Mouse (Mus musculus) liver, embryonic 14 days (tissue): ENCODE results near the gene Kmt2d. TPM values are rescaled to one million over a fixed set of nuclear protein-coding genes. Genes with fewer than 3 reads are reported as not detected.

Experiments used
- polyA plus RNA-seq: library from polyadenylated mRNA; depleted of rRNA; stranded (reverse); fragments of >200 nt; gene quantifications from 2 replicates; pipeline ENCODE4 v1.2.3, GENCODE M21; 2012; rRNA removed

Kmt2d gene
- 5.0 and 5.8 TPM in 2 replicates for polyA plus RNA-seq

GRCm38 (mm10) chr15:98871070-98871915, at the start of gene Kmt2d:
TSS of gene Kmt2d (minus strand) at chr15:98871204.

DNA sequence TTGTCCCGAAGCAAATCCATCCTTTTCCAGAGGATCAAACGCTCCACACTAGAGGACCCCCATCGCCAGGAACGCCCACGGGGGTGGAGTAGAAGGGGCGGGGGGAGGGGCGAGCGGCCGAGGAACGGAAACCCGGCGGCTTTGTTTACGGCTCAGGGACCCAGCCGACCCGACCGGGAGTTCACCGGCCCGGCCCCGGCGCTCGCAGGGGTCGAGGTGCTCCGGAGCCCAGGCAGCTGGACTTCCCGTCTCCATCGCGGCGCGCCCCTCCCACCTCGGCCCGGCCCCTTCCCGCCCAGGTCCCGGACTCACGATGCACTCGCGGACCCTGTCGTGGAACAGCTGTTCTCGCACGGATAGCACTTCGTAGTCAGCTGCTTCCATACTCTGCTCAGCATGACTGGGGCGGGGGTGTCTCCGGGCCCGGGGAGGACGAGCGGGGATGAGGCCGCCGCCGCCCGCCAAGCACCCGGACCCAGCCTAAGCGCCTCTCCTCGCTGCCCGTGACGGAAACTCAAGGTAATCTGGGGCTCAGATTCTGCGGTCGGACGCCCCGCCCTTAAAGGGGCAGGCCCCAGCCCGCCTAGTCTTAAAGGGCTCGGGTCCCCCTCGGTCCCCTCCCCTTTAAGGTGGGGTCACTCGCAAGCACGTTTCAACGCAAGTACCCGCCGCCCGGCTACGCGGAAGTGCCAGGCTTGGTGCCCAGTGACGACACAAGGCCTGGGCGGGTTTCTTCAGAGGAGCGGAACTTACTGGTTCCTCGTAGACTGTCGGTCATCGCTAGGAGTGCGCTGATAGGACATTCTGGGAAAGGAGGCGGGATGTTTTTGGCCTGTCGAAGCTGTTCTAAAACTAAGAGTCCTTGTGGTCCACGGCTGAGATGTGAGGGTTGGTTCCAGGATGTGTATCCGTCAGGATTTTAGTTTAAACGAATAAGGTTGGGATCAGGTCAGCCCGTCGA, 46.8 kb upstream of the Kmt2d start, which contains the start of gene Lmbr1l:
TSS of gene Lmbr1l (minus strand) at position 694 of the 961 bp plus-strand sequence.

DNA sequence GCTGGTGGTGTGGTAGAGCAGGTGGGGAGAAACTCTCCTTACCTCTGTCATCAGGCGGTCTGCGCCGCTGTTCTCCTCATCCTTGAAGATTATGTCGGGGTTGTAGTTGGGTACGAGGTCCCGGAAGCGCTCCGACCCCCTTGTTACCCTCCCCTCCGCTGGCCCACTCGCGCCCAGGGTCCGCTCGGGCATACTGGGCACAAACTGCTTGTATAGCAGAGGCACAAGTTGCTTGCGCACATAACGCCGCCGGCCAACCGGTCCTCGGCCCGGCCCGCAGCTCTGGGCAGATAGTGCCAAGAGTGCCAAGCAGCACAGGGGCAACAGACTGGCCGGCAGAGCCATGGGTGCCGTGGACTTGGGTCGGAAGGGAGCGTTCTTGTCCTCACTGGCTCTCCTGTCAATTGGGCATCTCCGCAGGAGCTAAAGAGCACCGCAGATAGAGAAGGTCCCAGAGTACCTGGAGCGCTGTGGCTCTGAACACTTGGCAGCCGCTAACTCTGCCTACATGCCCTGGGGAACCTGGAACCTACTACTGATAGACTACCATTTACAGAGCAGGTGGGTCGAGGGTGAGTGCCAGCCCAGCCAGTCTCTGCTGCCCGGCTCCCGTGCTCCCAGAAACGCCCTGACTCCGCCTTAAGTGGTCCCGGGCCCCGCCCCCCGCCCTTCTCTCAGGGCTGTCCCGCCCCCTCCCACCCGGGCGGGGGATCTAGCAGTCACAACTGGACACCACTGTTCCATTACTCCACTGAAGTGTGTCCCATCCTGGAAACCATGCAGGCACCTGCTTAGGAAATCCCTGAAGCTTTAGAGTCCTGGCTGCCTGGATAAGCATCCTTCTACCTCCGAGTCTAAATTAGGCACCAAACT, 27.2 kb upstream of the Kmt2d start, which contains the start of gene Dhh:
TSS of gene Dhh (minus strand) at position 613 of the 873 bp plus-strand sequence.

GRCm38 (mm10) chr15:98893940-98894745, 23.1 kb upstream of the Kmt2d start, which contains the start of gene Rhebl1:
TSS of gene Rhebl1 (minus strand) at chr15:98894540.

GRCm38 (mm10) chr15:98830736-98831683, 40.0 kb downstream of the Kmt2d start, which contains the start of gene Prkag1:
TSS of gene Prkag1 (minus strand) at chr15:98831521.

DNA sequence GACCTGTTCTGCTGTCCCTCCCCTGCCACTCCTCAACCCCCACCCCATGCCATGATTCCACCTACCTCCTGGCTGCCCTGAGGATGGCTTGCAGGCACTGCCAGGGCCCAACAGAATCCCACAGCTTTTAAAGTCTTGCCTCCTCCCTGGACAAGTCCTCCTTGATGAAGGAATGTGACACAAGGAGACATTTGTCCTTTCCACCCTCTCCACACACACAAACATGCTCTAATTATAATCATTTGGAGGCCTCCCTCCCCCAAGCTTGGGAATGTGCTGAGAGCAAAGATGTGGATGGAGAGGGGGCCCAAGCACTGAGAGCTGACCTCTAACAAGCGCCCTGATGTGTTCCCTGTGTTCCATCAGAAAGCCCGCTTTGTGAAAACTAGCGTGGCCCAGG, 61.6 kb downstream of the Kmt2d start, which contains the start of gene Ddn:
TSS of gene Ddn (minus strand) at position 101 of the 400 bp plus-strand sequence.

GRCm38 (mm10) chr15:98789661-98790535, 81.1 kb downstream of the Kmt2d start, which contains the start of gene Wnt1:
TSS of gene Wnt1 (plus strand) at chr15:98789857.

Other genes with a start within 250 kb of the Kmt2d start
- gene Cacnb3, start 240.4 kb downstream of the Kmt2d start, polyA plus RNA-seq = 0.82 and 1.4 TPM in 2 replicates
- 24.9 and 26.3 TPM in 2 replicates for gene Ddx23, start 208.3 kb downstream of the Kmt2d start, polyA plus RNA-seq
- gene Rnd1, start 193.7 kb downstream of the Kmt2d start, polyA plus RNA-seq = 0.52 and 0.66 TPM in 2 replicates
- not detected in 2 replicates for gene Ccdc65, start 163.0 kb downstream of the Kmt2d start, polyA plus RNA-seq
- gene Fkbp11, start 143.0 kb downstream of the Kmt2d start, polyA plus RNA-seq = 63.5 and 71.3 TPM in 2 replicates
- gene Arf3, start 108.0 kb downstream of the Kmt2d start, polyA plus RNA-seq = 14.4 and 15.5 TPM in 2 replicates
- 0.01 and 0.05 TPM in 2 replicates for gene Wnt10b, start 93.1 kb downstream of the Kmt2d start, polyA plus RNA-seq
- gene Wnt1, start 81.3 kb downstream of the Kmt2d start, polyA plus RNA-seq = not detected in 2 replicates
- 0.02 and 0.03 TPM in 2 replicates for gene Ddn, start 61.7 kb downstream of the Kmt2d start, polyA plus RNA-seq
- 72.8 and 84.3 TPM in 2 replicates for gene Prkag1, start 39.7 kb downstream of the Kmt2d start, polyA plus RNA-seq
- 2.7 and 2.8 TPM in 2 replicates for gene Rhebl1, start 23.3 kb upstream of the Kmt2d start, polyA plus RNA-seq
- 0.07 and 0.08 TPM in 2 replicates for gene Dhh, start 27.3 kb upstream of the Kmt2d start, polyA plus RNA-seq
- 6.1 and 7.2 TPM in 2 replicates for gene Lmbr1l, start 47.0 kb upstream of the Kmt2d start, polyA plus RNA-seq
- gene Tuba1b, start 63.4 kb upstream of the Kmt2d start, polyA plus RNA-seq = 1,378 and 1,502 TPM in 2 replicates
- 0.09 and 0.23 TPM in 2 replicates for gene Gm49450, start 82.3 kb upstream of the Kmt2d start, polyA plus RNA-seq
- 42.3 and 48.3 TPM in 2 replicates for gene Tuba1a, start 82.5 kb upstream of the Kmt2d start, polyA plus RNA-seq
- gene Tuba1c, start 158.7 kb upstream of the Kmt2d start, polyA plus RNA-seq = 241 and 278 TPM in 2 replicates
- 0.70 and 0.71 TPM in 2 replicates for gene Prph, start 184.0 kb upstream of the Kmt2d start, polyA plus RNA-seq
- gene Troap, start 203.4 kb upstream of the Kmt2d start, polyA plus RNA-seq = 12.8 and 16.0 TPM in 2 replicates
- gene C1ql4, start 216.6 kb upstream of the Kmt2d start, polyA plus RNA-seq = 0.01 and 0.02 TPM in 2 replicates
- gene Dnajc22, start 222.0 kb upstream of the Kmt2d start, polyA plus RNA-seq = 10.2 and 13.2 TPM in 2 replicates